Mouse (Mus musculus): ENCODE results near the gene Srp14.

DNA sequence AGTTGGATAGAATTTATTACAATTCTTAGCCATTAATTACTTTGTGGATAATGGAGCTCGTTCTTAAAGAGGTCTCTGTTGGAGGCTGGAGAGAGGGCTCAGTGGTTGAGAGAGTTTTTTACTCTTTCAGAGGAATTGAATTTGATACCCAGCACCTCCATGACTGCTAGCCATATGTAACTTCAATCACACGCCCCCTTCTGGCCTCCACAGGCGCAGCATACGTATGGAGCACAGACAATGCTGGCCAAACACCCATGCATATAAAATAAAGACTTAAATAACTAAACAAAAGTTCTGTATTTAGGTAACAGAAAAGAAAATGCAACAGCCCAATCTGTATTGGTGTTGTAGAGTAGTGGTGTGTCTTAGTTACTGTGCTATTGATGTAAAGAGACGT, 47.9 kb downstream of the Srp14 start:
- TF ChIP-seq CTCF (IDR thresholded peaks at IDR 0.05; ENCODE audit: borderline replicate concordance, insufficient read depth, low read length) (peak; percentile 71; the same call in 1 of the 2 replicates), POLR2A (IDR thresholded peaks at IDR 0.05; ENCODE audit: low read depth, low read length) (no peak)
